11 mouse cellular contexts compared by ENCODE assay signal in the genomic region with DNA sequence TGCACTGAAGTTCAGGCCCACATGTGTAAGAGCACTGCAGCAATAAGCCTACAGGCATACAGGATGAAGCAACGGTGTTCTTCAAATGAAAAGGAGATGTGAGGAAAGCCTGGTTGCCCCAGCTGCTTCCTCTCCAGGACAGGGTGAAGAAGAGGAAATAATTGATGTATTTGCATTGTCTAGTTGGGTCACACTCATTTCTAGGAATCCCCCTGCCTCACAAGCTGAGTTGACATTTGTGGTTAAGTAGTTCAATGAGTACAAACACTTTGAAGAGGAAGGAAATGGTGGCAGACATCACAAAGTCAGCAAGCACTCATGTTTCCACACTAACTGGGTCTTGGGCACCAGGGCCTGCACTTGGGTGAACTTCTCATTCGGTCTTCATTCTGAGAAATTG.
A peak's percentile ranks its signal among the peaks of the same experiment; 100 is the strongest.
DNase-seq lines count a peak whose midpoint lies in the region; ATAC-seq lines count a peak whose summit lies in the region.
"Had no signal": no experiment of that assay in that cellular context is flagged by ENCODE, and none has a peak within 500 bp of the region (broad histone marks: within the 10 kb centered on the region; RNA-seq: fewer than 3 reads in every experiment).

No protein-coding gene starts in this region.

- H3K4me3 ChIP-seq in kidney, embryonic 15.5 days (replicated peaks): no peak overlapping the region
- H3K4me3 ChIP-seq: limb, embryonic 13.5 days; myocyte had no signal

- H3K27me3 ChIP-seq in kidney, embryonic 15.5 days: no peaks in the 10 kb centered on the region
- H3K27me3 ChIP-seq: limb, embryonic 13.5 days had no signal

- no peak overlapping the region for H3K9ac ChIP-seq in kidney, embryonic 15.5 days
- H3K9ac ChIP-seq: limb, embryonic 13.5 days had no signal

- peak; percentile 10 to 19 for DNase-seq in lung, adult 18-20 months
- no peak for DNase-seq in lung, postnatal 14 days
- DNase-seq in induced T-regulatory cell, adult 2 months (ENCODE audit: low read depth): peak; percentile 84
- DNase-seq in naive thymus-derived CD4-positive, alpha-beta T cell, adult 2 months (ENCODE audit: low read depth): peak; percentile 69
- DNase-seq in thymus, postnatal 4 days: peak; percentile 11
- no peak for DNase-seq in embryo, embryonic 10 days (ENCODE audit: low spot score)
- DNase-seq: kidney, postnatal 25 days had no signal

- no peak overlapping the region for H3K4me2 ChIP-seq in kidney, embryonic 15.5 days
- H3K4me2 ChIP-seq: limb, embryonic 13.5 days had no signal

- WGBS in kidney, embryonic 15.5 days: 72% methylated on average over 2 of the region's 2 CpGs

- H3K9me3 ChIP-seq in kidney, embryonic 15.5 days (replicated peaks): no peaks in the 10 kb centered on the region
- H3K9me3 ChIP-seq: limb, embryonic 13.5 days had no signal

- H3K4me1 ChIP-seq in kidney, embryonic 15.5 days: no peaks in the 10 kb centered on the region
- H3K4me1 ChIP-seq: limb, embryonic 13.5 days had no signal

- H3K27ac ChIP-seq in kidney, embryonic 15.5 days: no peak overlapping the region
- H3K27ac ChIP-seq: limb, embryonic 13.5 days had no signal

- no peak for ATAC-seq in frontal cortex, adult (ENCODE audit: low TSS enrichment)
- ATAC-seq in kidney, embryonic 15.5 days (replicated peaks; ENCODE audit: low FRiP score): no peak

- no peaks in the 10 kb centered on the region for H3K36me3 ChIP-seq in kidney, embryonic 15.5 days
- H3K36me3 ChIP-seq: limb, embryonic 13.5 days had no signal

Comparison
In these comparisons a context has a peak if more than half of its experiments do, and no peak if none do; other contexts are left out.
1. DNase-seq: peak in lung, adult 18-20 months (2 of 2), induced T-regulatory cell, adult 2 months (single experiment), naive thymus-derived CD4-positive, alpha-beta T cell, adult 2 months (single experiment) and thymus, postnatal 4 days (single experiment); none in lung, postnatal 14 days (single experiment) and embryo, embryonic 10 days (single experiment).